Mouse (Mus musculus) embryo, embryonic 9.5 days (tissue): ENCODE measurements around the gene Nt5c2.
"Not testable (repeated sequence)": the region's sequence is repeated elsewhere in the genome, so short reads cannot be mapped to it uniquely, and the experiment has no call there.

ENCODE experiments used
- DNase-seq: peaks from one replicate; pipeline ENCODE4 v3.0.0-alpha.2; 2017; ENCODE audit errors: extremely low spot score

Gene Nt5c2

GRCm38 (mm10) chr19:47017831-47018230, 2.9 kb upstream of the Nt5c2 start:
- no peak for DNase-seq

GRCm38 (mm10) chr19:47016487-47016886, 1.5 kb upstream of the Nt5c2 start:
- peak; percentile 75 for DNase-seq

GRCm38 (mm10) chr19:47015965-47016364, 1.0 kb upstream of the Nt5c2 start:
- no peak for DNase-seq

- DNase-seq: no peak
Observed at GRCm38 (mm10) chr19:47015396-47015795, 443 bp upstream of the Nt5c2 start.

GRCm38 (mm10) chr19:47014159-47014446, 850 bp downstream of the Nt5c2 start:
- no peak for DNase-seq

- no peak for DNase-seq
Observed at GRCm38 (mm10) chr19:47013340-47014158, 1.4 kb downstream of the Nt5c2 start.

GRCm38 (mm10) chr19:47012521-47013130, 2.3 kb downstream of the Nt5c2 start:
- no peak for DNase-seq

- DNase-seq: no peak
Observed at GRCm38 (mm10) chr19:47009943-47010342, 5.0 kb downstream of the Nt5c2 start.

- DNase-seq: no peak
Observed at GRCm38 (mm10) chr19:47009420-47009819, 5.5 kb downstream of the Nt5c2 start.

GRCm38 (mm10) chr19:47006321-47006720, 8.6 kb downstream of the Nt5c2 start:
- no peak for DNase-seq

- no peak for DNase-seq
Observed at GRCm38 (mm10) chr19:47005873-47006272, 9.1 kb downstream of the Nt5c2 start.

GRCm38 (mm10) chr19:47003742-47004511, 11.0 kb downstream of the Nt5c2 start:
- DNase-seq: no peak

GRCm38 (mm10) chr19:47000357-47000756, 14.6 kb downstream of the Nt5c2 start:
- not testable (repeated sequence) for DNase-seq

- DNase-seq: no peak
Observed at GRCm38 (mm10) chr19:46999753-47000152, 15.2 kb downstream of the Nt5c2 start.

- no peak for DNase-seq
Observed at GRCm38 (mm10) chr19:46998953-46999352, 16.0 kb downstream of the Nt5c2 start.

- DNase-seq: no peak
Observed at GRCm38 (mm10) chr19:46998168-46998870, 16.6 kb downstream of the Nt5c2 start.

GRCm38 (mm10) chr19:46996095-46996494, 18.9 kb downstream of the Nt5c2 start:
- no peak for DNase-seq

- not testable (repeated sequence) for DNase-seq
Observed at GRCm38 (mm10) chr19:46992329-46992728, 22.6 kb downstream of the Nt5c2 start.

- peak; percentile 84 for DNase-seq
Observed at GRCm38 (mm10) chr19:46991145-46991544, 23.8 kb downstream of the Nt5c2 start.

- DNase-seq: not testable (repeated sequence)
Observed at GRCm38 (mm10) chr19:46990625-46991024, 24.3 kb downstream of the Nt5c2 start.

GRCm38 (mm10) chr19:46990153-46990518, 24.8 kb downstream of the Nt5c2 start:
- no peak for DNase-seq

- no peak for DNase-seq
Observed at GRCm38 (mm10) chr19:46989479-46990152, 25.3 kb downstream of the Nt5c2 start.
